Mouse (Mus musculus): ENCODE results near the gene Lmf2. TPM values are rescaled to one million over a fixed set of nuclear protein-coding genes. Genes with fewer than 3 reads are reported as not detected.
A peak's percentile ranks its signal among the peaks of the same experiment; 100 is the strongest.

Gene Lmf2
- polyA plus RNA-seq, 1 experiment from 2014 or later: 36.4 TPM

DNA sequence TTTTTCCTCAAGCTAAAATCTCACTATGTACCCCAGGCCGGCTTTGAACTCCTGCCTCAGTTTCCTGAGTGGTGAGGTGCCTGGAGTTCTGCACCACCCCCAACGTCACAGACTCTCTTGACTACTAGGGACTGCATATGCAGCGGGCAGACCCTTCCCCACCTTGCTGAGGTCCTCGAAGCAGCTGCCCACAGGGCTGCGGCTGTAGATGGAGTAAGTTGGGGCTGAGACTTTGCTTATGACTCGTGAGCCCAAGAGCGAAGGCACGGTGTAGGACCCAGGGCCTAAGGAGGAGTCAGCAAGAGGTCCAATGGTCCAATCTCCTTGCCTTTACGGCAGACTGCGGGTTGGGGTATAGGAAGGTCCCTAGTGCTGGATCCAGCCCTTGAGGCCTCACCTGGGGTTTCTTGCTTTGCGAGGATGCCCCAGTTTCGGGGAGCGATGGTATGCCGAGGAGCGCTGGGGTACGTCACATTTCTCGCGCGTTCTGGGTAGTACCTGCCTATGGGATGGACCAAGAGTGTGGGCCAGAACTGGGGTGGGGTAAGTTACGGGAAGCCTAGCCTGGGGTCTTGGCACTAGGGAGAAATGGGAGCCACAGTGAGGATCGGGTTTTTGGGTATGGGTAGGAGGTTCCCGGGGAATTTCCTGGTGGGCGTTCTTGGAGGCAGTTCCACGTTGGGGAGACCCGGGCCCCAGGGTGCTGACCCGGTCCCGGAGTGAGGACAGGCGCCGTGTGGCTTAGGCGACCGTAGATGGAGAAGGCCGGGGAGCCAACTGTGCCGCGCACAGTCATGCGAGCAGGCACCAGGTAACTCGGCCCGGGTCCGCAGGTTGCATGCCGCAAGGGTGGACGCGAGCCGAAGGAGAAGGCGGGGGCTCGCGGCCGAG, 22.7 kb upstream of the Lmf2 start:
- no peak for ATAC-seq
- Histone ChIP-seq H3K27ac (no peak overlapping the region), H3K4me3 (replicated peaks) (peak overlapping the region; percentile 38), H3K9me3 (no peaks in the 10 kb centered on the region), H3K9ac (replicated peaks) (peak overlapping the region; percentile 58), H3K36me3 (no peaks in the 10 kb centered on the region), H3K4me2 (replicated peaks) (peak overlapping the region; percentile 64), H3K4me1 (replicated peaks) (peaks cover 29% of the 10 kb centered on the region), H3K27me3 (peaks cover 51% of the 10 kb centered on the region)
- 13% methylated on average over 42 of the region's 46 CpGs for WGBS

DNA sequence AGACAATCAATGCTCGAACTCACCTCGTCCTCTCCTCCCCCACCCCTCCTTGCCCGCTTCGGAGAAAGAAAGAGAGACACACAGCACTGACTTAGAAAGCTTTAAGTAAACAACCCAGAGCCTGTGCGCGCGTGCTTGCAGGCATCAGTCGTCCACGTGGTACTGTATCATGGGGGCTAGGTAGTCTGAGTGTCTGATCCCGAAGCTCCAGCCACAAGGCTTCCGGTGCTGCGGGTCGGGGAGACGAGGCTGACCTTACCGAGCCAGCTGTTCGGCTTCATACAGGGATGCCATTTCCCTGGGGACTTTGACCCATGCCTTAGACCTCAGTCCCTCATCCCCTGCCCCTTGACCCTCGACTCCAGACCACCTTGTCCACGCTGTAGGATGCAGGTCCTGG, 21.9 kb upstream of the Lmf2 start:
- H3K27me3 ChIP-seq: peaks cover 51% of the 10 kb centered on the region
- H3K36me3 ChIP-seq: peaks cover 4% of the 10 kb centered on the region
- H3K4me2 ChIP-seq (replicated peaks): no peak overlapping the region
- H3K9me3 ChIP-seq: no peaks in the 10 kb centered on the region
- peaks cover 37% of the 10 kb centered on the region for H3K4me1 ChIP-seq (replicated peaks)
- no peak for ATAC-seq
- no peak overlapping the region for H3K27ac ChIP-seq
- 7% methylated on average over 18 of the region's 18 CpGs for WGBS
- no peak overlapping the region for H3K4me3 ChIP-seq (replicated peaks)
- no peak overlapping the region for H3K9ac ChIP-seq (replicated peaks)

DNA sequence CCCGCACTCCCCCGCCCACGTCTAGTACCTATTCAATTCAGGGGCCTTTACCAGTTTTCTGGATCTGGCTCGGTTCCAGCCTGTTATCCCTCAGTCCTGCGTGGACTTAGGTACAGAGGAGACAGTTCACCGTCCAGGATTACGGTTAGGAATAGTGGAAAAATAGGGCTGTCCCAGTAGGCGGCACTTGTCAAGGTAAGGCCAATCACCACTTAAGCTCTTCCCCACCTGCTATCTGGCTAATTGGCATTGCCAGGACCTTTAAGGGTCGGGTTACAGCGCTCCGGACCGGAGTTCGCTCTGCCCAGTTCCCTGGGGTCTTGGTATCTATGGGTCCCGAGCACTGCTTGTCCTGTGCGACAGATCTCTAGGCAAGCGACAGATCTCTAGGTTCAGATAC, 21.5 kb upstream of the Lmf2 start, which contains the start of gene Tymp:
Gene Tymp (minus strand): TSS at position 83 of the 400 bp plus-strand sequence.
- Histone ChIP-seq H3K9me3 (no peaks in the 10 kb centered on the region), H3K4me2 (replicated peaks) (no peak within 1 kb of the TSS), H3K9ac (replicated peaks) (no peak within 1 kb of the TSS), H3K4me1 (replicated peaks) (peaks cover 39% of the 10 kb centered on the region), H3K27ac (no peak within 1 kb of the TSS), H3K36me3 (peaks cover 8% of the 10 kb centered on the region), H3K4me3 (replicated peaks) (no peak within 1 kb of the TSS), H3K27me3 (peaks cover 51% of the 10 kb centered on the region)
- ATAC-seq: no peak
- WGBS: 27% methylated on average over 16 of the region's 16 CpGs

DNA sequence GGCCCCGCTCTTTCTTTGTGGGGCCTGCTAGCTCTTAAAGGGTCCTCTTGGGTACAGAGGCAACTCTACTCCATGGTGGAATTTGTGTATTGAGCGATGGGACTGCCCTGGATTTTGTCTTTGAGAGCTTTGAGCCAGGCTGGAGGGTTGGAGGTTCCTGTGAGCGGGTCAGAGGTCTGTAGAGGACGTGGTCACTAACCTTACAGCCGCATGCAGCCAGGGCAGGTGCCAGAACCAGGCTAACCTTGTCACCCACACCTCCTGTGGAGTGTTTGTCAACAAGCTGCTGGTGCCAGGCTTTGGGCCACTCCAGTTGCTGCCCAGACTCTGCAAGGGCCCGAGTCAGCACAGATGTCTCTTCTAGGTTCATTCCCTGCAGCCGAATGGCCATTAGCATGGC, 20.6 kb upstream of the Lmf2 start:
- Histone ChIP-seq H3K9me3 (no peaks in the 10 kb centered on the region), H3K4me1 (replicated peaks) (peaks cover 39% of the 10 kb centered on the region), H3K27me3 (peaks cover 51% of the 10 kb centered on the region), H3K4me2 (replicated peaks) (no peak overlapping the region), H3K4me3 (replicated peaks) (no peak overlapping the region), H3K27ac (no peak overlapping the region), H3K9ac (replicated peaks) (no peak overlapping the region), H3K36me3 (peaks cover 17% of the 10 kb centered on the region)
- WGBS: 82% methylated on average over 7 of the region's 7 CpGs
- no peak for ATAC-seq

DNA sequence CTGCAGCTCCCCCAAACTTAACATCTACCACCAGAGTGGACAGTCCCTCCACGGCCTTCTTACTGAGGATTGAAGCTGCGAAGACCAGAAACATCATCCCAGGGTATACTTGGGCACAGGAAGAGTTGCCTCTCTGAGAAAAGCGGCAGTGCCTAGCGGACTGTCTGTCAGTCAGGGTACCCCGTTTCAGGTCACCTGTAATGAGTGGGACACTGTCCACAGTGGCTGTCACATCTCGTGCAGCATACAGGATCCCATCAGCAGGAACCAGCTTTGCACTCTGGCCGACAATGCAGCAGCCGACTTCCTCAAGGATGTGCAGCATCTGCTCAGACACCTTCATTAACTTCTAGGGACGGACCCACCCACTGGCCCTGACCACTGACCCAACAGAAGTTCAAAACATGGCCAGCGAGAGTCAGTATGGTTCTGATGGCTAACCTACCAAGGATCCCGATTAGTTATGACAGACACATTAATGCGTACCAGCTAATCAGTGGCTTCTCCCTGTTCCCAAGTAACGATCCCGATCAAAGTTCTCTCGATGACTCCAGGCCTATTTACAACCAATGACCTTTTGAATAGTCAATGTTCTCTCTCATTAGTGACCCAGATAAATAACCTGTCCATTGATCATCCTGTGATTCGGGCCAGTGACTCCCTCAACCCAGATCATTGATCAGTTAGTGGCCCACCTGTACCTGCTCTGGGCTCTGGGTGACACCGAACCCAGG, 19.5 kb upstream of the Lmf2 start:
- no peaks in the 10 kb centered on the region for H3K9me3 ChIP-seq
- H3K4me2 ChIP-seq (replicated peaks): no peak overlapping the region
- WGBS: 93% methylated on average over 17 of the region's 17 CpGs
- peaks cover 42% of the 10 kb centered on the region for H3K27me3 ChIP-seq
- ATAC-seq: no peak
- H3K9ac ChIP-seq (replicated peaks): 0 out of 2 replicates have a peak overlapping the region, but pooled peaks have one; percentile 14
- peaks cover 39% of the 10 kb centered on the region for H3K4me1 ChIP-seq (replicated peaks)
- H3K27ac ChIP-seq: no peak overlapping the region
- H3K36me3 ChIP-seq: peaks cover 28% of the 10 kb centered on the region
- H3K4me3 ChIP-seq (replicated peaks): no peak overlapping the region

DNA sequence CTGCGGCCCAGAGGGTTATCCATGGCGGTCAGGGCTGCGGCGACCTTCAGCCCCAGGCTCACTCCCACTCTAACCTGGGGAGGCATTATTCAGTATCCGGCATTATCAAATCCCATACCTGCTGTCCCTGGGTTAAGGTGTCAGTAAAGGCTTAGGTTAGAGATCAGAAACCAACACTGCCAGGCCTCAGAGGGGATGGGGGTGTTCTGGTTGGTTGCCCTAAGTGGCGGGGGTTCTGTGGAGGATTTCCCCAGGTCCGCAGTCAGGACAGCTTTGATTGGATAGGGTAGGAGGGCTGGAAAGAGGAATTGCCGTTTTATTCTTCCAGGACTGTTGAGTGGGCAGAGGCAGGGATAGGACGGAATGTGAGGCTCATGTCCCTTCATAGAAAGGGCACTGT, 18.9 kb upstream of the Lmf2 start:
- peak overlapping the region; percentile 64 for H3K4me3 ChIP-seq (replicated peaks)
- WGBS: 53% methylated on average over 9 of the region's 9 CpGs
- H3K9me3 ChIP-seq: no peaks in the 10 kb centered on the region
- peaks cover 34% of the 10 kb centered on the region for H3K36me3 ChIP-seq
- H3K27ac ChIP-seq: peak overlapping the region; percentile 95
- peak overlapping the region; percentile 86 for H3K9ac ChIP-seq (replicated peaks)
- ATAC-seq: no peak
- H3K4me1 ChIP-seq (replicated peaks): peaks cover 37% of the 10 kb centered on the region
- peak overlapping the region; percentile 71 for H3K4me2 ChIP-seq (replicated peaks)
- peaks cover 36% of the 10 kb centered on the region for H3K27me3 ChIP-seq

DNA sequence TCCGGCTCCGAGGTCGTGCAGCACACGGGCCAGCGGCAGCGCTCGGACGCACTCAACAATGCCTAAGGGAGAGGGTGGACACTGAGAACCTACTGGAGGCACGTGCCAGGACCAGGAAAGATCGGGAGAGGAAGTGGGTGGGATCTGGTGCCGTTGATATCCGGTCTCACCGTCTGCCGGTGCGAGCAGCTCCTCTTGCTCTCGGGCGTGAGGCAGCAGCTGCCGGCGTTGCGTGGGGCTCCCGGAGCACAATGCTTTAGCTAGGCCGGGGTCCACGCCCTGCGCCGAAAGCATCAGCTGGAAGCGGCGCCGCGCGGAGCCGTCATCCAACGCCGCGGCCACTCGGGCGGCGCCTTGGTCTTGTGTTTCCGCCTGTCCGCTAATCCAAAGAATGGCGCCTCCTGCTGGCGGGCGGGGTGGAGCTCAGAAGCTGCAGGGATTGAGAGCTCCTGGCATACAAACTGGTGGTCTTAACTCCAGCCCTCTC, 18.3 kb upstream of the Lmf2 start, which contains the start of gene Sco2:
Gene Sco2 (minus strand): TSS at position 85 of the 487 bp plus-strand sequence.
- under 1% methylated on average over 42 of the region's 42 CpGs for WGBS
- peaks cover 31% of the 10 kb centered on the region for H3K4me1 ChIP-seq (replicated peaks)
- peaks cover 30% of the 10 kb centered on the region for H3K27me3 ChIP-seq
- peak; percentile 89 for ATAC-seq
- H3K36me3 ChIP-seq: peaks cover 40% of the 10 kb centered on the region
- peak within 1 kb of the TSS; percentile 71 for H3K4me2 ChIP-seq (replicated peaks)
- peak within 1 kb of the TSS; percentile 95 for H3K27ac ChIP-seq
- peak within 1 kb of the TSS; percentile 86 for H3K9ac ChIP-seq (replicated peaks)
- no peaks in the 10 kb centered on the region for H3K9me3 ChIP-seq
- peak within 1 kb of the TSS; percentile 64 for H3K4me3 ChIP-seq (replicated peaks)

DNA sequence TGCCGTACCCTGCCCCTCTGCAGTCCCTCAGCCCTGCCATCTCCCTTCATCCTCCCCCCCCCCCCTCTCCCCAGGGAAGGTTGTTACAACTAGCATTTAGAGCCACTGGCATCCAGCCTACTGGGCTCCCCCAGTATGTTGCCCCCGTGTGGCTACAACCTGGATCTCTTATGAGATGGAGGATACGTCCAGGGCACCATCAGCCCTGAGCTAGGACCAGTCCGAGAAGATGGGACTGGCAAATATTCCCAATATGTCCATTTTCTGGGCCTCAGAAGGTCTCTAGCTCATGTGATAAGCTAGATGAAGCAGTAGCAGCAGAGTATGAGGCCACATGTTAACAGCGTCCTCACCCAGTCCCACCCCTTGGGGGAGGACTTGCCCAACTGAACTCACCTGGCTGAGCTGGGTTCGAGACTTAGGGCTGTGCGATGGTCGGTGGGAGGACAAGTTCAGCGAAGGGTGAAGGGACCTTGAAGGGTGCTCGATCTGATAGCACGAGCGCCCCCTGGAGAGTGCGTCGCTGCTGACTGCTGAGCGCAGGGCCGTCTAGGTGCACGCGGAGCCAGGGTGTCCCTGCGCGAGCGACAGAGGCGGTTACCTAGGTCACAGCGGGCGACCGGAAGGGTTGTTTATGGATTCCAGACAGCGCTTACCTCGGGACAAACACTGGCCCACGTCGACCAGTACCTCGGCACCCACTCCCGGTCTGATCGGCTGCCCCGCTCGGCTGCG, 17.7 kb upstream of the Lmf2 start:
- peaks cover 24% of the 10 kb centered on the region for H3K27me3 ChIP-seq
- peaks cover 25% of the 10 kb centered on the region for H3K4me1 ChIP-seq (replicated peaks)
- H3K9ac ChIP-seq (replicated peaks): peak overlapping the region; percentile 86
- peak overlapping the region; percentile 64 for H3K4me3 ChIP-seq (replicated peaks)
- WGBS: 2% methylated on average over 35 of the region's 35 CpGs
- peaks cover 46% of the 10 kb centered on the region for H3K36me3 ChIP-seq
- H3K4me2 ChIP-seq (replicated peaks): peak overlapping the region; percentile 71
- no peaks in the 10 kb centered on the region for H3K9me3 ChIP-seq
- ATAC-seq: peak; percentile 85
- H3K27ac ChIP-seq: peak overlapping the region; percentile 95

DNA sequence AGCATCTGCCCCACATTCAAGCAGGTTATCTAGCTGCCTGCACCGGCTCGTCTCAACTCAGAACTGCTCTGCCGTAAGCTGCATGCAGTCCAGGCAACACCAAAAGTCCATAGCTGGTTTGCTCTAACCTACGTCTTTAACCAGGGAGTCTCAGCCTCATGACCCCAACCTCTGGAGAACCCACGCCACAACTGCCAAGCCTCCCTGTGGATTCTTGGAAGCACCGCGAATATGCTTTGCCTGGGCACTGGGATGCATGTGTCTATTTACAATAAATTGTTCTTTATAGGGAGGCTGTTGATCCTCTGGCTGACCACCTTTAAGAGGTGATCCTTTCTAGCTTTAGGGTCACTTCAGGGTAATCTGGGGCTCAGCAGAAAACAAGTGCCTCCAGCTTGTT, 17.1 kb upstream of the Lmf2 start:
- Histone ChIP-seq H3K27me3 (peaks cover 18% of the 10 kb centered on the region), H3K27ac (0 out of 2 replicates have a peak overlapping the region, but pooled peaks have one; percentile 95), H3K4me2 (replicated peaks) (peak overlapping the region; percentile 71), H3K9ac (replicated peaks) (peak overlapping the region; percentile 86; the same call in 1 of the 2 replicates), H3K4me3 (replicated peaks) (peak overlapping the region; percentile 64), H3K9me3 (no peaks in the 10 kb centered on the region), H3K36me3 (peaks cover 53% of the 10 kb centered on the region), H3K4me1 (replicated peaks) (peaks cover 24% of the 10 kb centered on the region)
- ATAC-seq: no peak
- 84% methylated on average over 7 of the region's 7 CpGs for WGBS

DNA sequence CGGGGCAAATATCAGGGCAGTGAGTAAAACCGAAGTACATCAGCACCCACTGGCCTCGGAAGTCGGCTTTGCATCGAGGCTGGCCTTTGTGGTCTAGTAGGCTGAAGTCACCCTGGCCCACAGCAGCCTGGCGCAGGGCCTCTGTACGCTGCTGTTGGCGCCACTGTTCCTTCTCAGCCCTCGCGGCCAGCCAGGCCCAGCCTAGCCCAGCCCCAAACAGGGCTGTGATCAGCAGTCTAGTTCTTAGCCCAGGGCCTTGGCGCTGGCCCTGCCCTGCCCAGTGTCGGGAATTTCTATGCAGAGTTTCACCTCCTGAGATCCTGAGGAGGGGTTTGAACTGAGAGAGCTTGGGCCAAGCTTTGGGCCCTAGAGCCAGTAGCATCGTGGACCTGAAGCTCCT, 16.6 kb upstream of the Lmf2 start:
- ATAC-seq: no peak

DNA sequence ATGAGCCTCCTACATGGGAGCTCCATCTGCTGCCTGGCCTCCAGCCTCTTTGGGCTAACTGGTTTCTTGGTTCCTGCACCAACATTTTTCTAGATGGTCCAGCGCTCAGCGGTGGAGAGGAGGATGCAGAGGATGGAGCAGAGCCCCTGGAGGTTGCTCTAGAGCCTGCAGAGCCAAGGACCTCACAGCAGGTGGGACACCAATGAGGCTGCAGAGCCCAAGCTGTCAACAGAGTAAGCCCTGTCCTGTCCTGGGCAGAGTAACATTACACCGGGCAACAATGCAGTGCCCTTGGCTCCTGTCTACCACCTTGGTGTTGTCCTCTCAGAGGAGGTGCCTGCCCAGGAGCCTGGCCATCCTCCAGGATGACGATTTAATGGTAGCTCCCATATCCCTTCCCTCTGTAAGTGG, 9.7 kb upstream of the Lmf2 start:
- Histone ChIP-seq H3K4me3 (replicated peaks) (no peak overlapping the region), H3K9ac (replicated peaks) (no peak overlapping the region), H3K27me3 (no peaks in the 10 kb centered on the region), H3K4me2 (replicated peaks) (no peak overlapping the region), H3K4me1 (replicated peaks) (no peaks in the 10 kb centered on the region), H3K36me3 (peaks cover 100% of the 10 kb centered on the region), H3K27ac (no peak overlapping the region), H3K9me3 (no peaks in the 10 kb centered on the region)
- ATAC-seq: no peak
- WGBS: 95% methylated on average over 4 of the region's 4 CpGs

More for the DNA sequence above, 16.6 kb upstream of the Lmf2 start:
- no peak overlapping the region for H3K4me2 ChIP-seq (replicated peaks)
- H3K27ac ChIP-seq: no peak overlapping the region
- H3K4me3 ChIP-seq (replicated peaks): no peak overlapping the region
- peaks cover 20% of the 10 kb centered on the region for H3K4me1 ChIP-seq (replicated peaks)
- WGBS: 91% methylated on average over 13 of the region's 13 CpGs
- peaks cover 13% of the 10 kb centered on the region for H3K27me3 ChIP-seq
- H3K9me3 ChIP-seq: no peaks in the 10 kb centered on the region
- H3K9ac ChIP-seq (replicated peaks): no peak overlapping the region
- H3K36me3 ChIP-seq: peaks cover 57% of the 10 kb centered on the region
